Mouse (Mus musculus) heart, adult 2 months (tissue): Measurements from ENCODE around the gene Akap5.

ENCODE experiments used
- CTCF ChIP-seq: fragments of 200-600 bp; IDR thresholded peaks from 2 replicates; pipeline ENCODE4 v1.8.1; 2022; ENCODE audit warnings: antibody characterized with exemption, mild to moderate bottlenecking, moderate library complexity
- EP300 ChIP-seq: fragments of 200-500 bp; IDR thresholded peaks from 2 replicates; pipeline ENCODE4 v1.6.1; 2011; ENCODE audit warnings: low read depth, low read length, control low read depth; ENCODE audit not compliant: insufficient read depth
- POLR2A ChIP-seq: fragments of 200-500 bp; IDR thresholded peaks from 2 replicates; pipeline ENCODE4 v1.6.1; 2011; ENCODE audit warnings: mild to moderate bottlenecking, low read depth, low read length, control low read depth; ENCODE audit not compliant: insufficient read depth

- no peak for TF ChIP-seq POLR2A
- no peak for TF ChIP-seq CTCF
- TF ChIP-seq EP300, result no peak
Measured at GRCm38 (mm10) chr12:76335641-76336040, 10.9 kb downstream of the Akap5 start.
